Mouse (Mus musculus) cerebellum, adult 18-20 months (tissue): ENCODE data around the gene Ttc23.

Experiments used
- DNase-seq, 2 experiments: peaks; one replicate each; pipeline ENCODE4 v3.0.0; 2021

Ttc23 gene

GRCm38 (mm10) chr7:67645681-67646014 lies 1.6 kb upstream of the Ttc23 start:
- DNase-seq, result no peak

- no peak for DNase-seq
These were observed 1.1 kb upstream of the Ttc23 start for GRCm38 (mm10) chr7:67646131-67646530.

DNA sequence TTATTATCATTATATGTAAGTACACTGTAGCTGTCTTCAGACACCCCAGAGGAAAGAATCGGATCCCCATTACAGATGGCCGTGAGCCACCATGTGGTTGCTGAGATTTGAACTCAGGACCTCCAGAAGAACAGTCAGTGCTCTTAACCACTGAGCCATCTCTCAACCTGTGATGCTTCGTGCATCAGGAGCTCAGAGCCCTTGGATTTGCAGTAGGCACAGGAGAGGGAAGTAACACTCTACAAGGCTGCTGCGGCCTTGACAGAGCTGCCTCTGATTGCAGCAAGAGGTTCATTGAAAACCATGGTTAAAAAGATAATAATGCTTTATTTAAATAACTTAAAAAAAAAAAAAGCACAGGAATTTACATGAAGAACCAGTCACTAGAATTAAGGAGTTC lies 1.2 kb downstream of the Ttc23 start:
- DNase-seq, result no peak

DNA sequence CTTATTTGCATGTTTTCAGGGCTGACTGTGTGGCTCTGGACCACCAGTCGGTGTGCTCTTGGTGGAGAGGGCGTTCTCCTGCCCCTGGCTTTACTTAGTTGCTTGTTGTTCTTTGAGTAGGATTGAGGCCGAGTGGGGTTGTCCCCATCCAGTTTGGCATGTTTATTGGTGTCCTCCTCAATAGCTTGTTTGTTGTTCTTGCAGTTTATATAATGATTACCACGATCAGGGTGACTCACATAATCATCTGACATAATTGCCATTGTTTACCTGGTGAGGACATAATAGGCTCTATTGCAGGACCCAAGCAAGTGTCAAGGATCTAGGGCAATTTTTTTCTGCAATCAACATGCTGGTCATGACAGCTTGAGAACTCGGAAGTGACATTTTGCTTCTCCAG lies 5.0 kb downstream of the Ttc23 start:
- no peak for DNase-seq

- DNase-seq, result no peak
These were observed 7.5 kb downstream of the Ttc23 start for GRCm38 (mm10) chr7:67654668-67655067.

GRCm38 (mm10) chr7:67655186-67655585 lies 8.0 kb downstream of the Ttc23 start:
- no peak for DNase-seq

DNA sequence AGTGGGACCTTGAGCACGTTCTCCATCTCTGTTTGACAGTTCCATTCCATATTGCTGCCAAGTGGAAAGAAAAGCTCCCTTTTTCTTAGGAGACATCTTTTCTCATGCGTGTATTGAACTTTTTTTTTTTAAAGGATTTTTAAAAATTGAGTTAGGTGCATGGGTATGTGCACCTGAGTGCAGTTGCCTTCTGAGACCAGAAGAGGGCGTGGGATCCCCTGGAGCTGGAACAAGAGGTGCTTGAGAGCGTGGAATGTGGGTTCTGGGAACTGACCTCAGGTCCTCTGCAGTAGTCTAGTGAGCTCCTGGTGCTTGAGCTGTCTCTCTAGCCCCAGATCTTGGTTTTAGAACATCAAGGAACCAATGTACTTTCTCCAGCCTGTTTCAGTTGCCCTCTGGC lies 10.9 kb downstream of the Ttc23 start:
- DNase-seq, result no peak

DNA sequence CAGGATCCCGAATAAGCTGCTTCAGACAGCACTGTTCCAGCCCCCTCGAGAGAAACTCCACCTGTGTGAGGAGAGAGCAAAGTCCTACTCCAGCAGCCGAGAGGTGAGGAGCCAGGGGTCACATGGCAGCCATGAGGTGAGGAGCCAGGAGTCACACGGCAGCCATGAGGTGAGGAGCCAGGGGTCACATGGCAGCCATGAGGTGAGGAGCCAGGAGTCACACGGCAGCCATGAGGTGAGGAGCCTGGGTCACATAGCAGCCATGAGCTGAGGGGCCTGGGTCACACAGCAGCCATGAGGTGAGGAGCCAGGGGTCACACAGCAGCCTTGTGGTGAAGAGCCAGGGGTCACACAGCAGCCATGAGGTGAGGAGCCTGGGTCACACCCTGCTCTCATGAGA lies 15.2 kb downstream of the Ttc23 start:
- DNase-seq, result no peak

- DNase-seq, result no peak
These were observed 16.9 kb downstream of the Ttc23 start for GRCm38 (mm10) chr7:67663981-67664694.

DNA sequence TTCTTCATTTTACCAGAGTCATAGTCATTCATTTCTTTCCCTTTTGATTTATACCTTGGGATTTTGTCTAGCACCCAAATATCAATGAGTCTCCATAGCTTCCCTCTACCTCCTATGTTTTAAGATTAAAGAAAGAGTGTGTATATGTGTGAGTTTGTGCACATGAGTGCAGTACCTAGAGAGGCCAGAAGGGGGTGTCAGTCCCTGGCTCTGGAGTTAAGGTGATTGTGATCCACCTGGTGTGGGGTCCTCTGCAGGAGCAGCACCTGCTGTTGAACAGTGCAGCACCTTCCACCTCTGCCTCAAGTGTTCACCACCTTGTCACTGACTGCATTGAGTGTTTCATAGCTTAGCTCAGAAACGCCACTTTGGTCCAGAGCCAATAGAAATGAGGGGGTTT lies 23.8 kb downstream of the Ttc23 start:
- no peak for DNase-seq

DNA sequence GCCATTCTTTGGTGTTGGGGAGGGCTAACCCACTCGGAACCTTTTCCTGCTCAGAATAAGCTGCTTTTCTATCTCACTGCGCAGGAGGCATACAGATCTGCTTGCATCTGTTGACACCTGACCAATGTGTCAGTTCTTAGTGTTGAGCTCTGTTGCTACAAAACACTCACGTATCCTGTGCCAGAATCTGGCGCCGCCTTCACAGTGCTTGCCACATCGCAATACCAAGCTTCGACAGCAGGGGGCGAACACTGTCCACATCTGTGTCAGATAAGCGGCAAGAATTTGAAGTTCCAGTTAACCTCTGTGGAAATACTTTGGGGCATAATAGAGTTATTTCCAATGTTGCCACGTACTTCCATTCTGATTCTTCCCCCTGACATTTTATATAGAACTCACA lies 25.4 kb downstream of the Ttc23 start:
- DNase-seq, result peak; percentile 87 to 89

DNA sequence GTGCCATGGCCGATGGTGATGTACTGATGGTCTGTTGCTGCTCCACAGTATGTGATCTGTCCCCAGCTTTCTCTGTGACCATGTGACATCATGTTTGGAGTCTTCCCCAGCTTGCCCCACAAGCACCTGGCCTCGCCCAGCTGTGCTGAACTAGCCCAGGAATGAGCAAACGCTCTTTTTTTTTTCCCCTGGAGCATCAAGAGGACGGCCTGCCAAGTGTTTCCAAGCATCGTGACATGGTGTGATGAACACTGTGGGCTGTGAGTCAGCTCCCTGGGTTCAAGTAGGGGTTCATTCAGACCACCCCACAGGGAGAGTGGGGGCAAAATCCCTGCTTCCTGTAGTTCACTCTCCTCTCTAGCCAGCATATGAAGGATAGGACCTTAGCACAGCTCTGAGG lies 26.4 kb downstream of the Ttc23 start:
- no peak for DNase-seq

- no peak for DNase-seq
These were observed 31.8 kb downstream of the Ttc23 start for GRCm38 (mm10) chr7:67678878-67679499.

DNA sequence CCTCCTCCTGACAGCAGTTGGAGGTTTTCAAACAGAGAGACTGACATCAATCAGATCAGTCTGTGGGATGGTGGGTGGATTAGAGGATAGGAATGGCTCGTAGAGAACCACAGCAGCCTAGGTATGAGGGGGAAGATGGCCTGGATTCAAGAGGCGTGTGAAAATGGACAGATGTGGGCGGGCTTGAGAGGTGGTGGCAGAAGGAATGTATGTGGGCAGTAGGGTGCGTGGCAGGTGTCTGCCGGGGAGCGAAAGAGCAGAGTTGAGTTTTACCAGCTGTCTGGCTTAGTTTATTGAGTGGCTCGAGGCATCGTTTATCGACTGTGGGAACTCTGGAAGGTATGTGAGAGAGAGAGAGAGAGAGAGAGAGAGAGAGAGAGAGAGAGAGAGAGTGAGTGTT lies 33.9 kb downstream of the Ttc23 start:
- DNase-seq, result no peak

GRCm38 (mm10) chr7:67683006-67683405 lies 35.8 kb downstream of the Ttc23 start:
- DNase-seq, result no peak

- no peak for DNase-seq
These were observed 39.3 kb downstream of the Ttc23 start for GRCm38 (mm10) chr7:67686545-67686944.

GRCm38 (mm10) chr7:67688281-67688680 lies 41.1 kb downstream of the Ttc23 start:
- no peak for DNase-seq

DNA sequence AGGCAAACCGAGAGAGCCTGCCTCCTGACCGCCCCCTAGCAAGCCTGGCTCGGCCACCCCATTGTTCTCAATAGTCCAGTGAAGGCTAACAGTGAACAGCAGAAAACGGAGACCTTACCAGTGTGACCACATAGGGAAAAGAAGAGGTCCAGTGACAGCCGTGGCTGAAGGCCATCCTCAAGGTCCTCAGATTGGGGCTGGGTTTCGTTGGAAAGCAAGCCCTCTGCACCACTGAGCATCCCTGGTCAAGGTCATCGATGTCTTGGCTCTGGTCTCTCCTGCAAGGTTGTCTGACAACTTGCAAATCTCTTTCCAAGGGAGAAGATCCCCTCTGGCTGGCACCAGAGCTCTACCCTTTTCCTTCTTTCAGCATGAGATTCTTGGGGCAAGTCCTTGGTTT lies 42.6 kb downstream of the Ttc23 start:
- no peak for DNase-seq

GRCm38 (mm10) chr7:67691036-67691435 lies 43.8 kb downstream of the Ttc23 start:
- DNase-seq, result no peak

GRCm38 (mm10) chr7:67692141-67692540 lies 44.9 kb downstream of the Ttc23 start:
- DNase-seq, result no peak

- no peak for DNase-seq
These were observed 45.8 kb downstream of the Ttc23 start for GRCm38 (mm10) chr7:67692791-67693538.

DNA sequence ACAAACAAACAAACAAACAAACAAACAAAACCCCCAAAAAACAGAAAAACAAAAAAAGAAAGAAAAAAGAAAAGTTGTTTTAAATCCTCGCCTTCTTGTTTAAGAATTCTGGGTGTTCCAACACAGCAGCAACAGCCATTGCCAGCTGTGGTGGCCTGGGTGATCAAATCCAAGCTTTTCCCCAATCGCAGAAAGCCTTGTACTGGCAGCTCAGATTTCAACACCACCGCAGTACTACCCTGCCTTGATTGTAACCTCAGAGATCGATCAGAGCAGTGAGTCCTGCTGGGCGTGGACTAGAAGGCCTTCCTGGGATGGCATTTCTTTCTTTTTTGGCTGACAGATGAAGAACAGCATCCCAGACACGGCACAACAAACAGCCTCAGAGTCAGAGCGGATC lies 48.7 kb downstream of the Ttc23 start:
- no peak for DNase-seq

DNA sequence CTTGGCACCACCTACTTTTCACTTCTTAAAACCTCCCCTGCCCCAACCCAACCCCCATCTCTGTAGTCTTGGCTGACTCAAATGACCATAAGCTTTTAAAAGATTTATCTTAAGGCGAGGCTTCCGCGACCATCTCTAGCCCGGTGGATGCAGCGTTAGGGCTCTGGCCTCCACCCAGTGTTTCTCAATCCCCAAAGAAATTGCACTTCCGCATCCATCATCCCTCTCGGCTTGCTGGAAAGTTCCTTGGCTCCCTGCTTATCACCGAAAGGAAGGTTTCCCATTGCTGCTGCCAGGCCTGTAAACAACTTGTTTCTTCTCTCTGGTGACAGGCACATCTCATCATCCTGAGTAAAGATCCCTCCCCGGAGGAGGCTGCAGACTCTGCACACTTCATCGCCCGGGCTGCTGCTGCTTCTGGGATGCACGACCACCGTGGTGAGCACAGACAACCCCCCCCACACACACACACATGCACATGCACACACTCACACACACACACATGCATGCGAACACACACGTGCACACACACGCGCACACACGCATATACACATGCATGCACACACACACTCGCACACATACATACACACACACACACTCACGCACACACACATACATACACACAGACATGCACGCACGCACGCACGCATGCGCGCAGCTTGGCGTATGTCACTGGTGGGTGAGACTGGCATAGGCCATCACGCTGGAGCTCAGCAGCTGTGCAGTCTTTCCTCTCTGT lies 50.9 kb downstream of the Ttc23 start:
- DNase-seq, result no peak

- no peak for DNase-seq
These were observed 52.1 kb downstream of the Ttc23 start for GRCm38 (mm10) chr7:67699301-67699700.
